Mouse (Mus musculus) kidney, adult 18-20 months (tissue): Measurements from ENCODE around the gene Gm20747.
"Not testable (repeated sequence)": the region's sequence is repeated elsewhere in the genome, so short reads cannot be mapped to it uniquely, and the experiment has no call there.

Experiments
- DNase-seq: peaks from one replicate; pipeline ENCODE4 v3.0.0; 2021

Gm20747 gene

GRCm38 (mm10) chrY:53418191-53418590 lies at the start of gene Gm20747:
Gene Gm20747 (minus strand): TSS chrY:53418291.
- not testable (repeated sequence) for DNase-seq
